Mouse (Mus musculus) CD8-positive naive resting alpha-beta T cell, adult 2 months (primary cell): ENCODE measurements around the gene Hif3a.

ENCODE experiments used
- DNase-seq, 2 experiments: peaks; one replicate each; pipeline ENCODE4 v3.0.0; 2022; ENCODE audit warnings: low read depth in 2 of 2, low spot score in 2 of 2

Gene Hif3a

DNA sequence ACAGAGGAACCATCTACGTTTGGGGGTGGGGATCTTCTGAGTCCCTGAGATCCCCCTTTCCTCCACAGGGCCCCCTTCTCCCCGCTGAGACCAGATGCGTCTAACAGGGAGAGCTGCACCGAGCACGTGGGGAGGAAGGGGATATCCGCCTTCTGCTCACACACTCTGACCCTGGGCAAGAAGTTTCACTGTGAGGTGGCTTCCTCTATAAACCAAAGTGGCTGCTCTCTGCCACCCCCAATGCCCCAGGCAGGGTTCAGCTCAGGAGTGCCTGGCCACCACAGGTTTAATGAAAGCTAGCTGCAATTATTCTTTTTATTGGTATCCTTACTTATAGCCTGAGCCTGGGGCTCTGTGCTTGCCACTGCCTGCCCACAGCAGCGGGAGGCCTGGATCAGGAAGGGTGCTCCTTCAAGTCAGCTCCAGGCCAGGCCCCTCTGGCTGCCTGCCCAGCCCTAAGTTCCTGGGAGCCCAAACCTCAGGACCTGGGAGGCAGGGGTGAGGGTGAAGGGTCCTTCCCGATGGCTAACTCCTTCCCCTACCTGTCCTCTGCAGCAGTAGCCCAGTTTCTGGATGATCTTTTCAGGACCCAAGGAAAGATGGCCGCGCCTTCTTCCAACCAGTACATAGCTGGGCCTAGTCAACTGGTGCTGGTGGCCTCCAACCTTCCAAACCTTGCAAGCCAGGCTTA is 37.3 kb downstream of the Hif3a start:
- peak in 1 of 2 experiments; percentile 24 for DNase-seq

DNA sequence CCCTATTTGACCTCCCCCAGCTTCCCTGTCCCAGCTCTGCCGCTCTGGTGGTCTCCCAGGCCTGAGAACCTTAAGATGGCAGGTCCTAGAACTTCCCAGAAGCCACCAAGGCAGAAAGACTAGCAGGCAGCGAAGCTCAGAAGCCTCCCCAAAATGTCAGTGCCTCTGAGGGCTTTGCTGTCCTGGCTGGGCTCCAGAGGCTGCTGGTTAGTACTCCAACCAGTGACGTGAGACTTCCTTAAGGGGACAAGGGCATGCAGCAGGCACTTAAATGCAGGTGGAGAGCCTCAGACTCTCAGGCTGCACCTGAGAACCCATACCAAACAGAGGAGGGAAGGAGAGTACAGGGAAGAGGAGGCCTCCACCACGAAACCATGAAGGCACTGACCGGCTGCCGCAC is 38.1 kb downstream of the Hif3a start:
- DNase-seq: no peak

- no peak for DNase-seq
These were observed 38.5 kb downstream of the Hif3a start for GRCm38 (mm10) chr7:17023701-17024100.

DNA sequence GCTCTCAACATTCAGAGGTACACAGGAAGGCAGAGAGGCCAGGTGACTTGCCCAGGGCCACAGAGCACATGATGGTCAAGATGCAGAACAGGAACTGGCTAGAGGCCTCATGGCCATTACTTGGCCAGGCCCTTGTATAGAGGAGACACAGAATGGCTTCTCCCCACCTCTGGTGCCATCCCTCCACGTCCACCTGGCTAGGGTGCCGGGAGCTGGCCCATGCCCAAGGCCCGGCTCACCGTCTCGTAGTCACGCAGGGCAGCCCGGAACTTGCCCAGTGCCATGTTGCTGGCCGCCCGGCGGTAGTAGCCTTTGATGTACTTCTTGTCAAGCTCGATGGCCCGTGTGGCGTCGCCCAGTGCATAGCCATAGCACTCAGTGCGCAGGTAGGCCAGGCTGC is 40.1 kb downstream of the Hif3a start:
- no peak for DNase-seq

- no peak for DNase-seq
These were observed 42.6 kb downstream of the Hif3a start for GRCm38 (mm10) chr7:17019426-17020166.

DNA sequence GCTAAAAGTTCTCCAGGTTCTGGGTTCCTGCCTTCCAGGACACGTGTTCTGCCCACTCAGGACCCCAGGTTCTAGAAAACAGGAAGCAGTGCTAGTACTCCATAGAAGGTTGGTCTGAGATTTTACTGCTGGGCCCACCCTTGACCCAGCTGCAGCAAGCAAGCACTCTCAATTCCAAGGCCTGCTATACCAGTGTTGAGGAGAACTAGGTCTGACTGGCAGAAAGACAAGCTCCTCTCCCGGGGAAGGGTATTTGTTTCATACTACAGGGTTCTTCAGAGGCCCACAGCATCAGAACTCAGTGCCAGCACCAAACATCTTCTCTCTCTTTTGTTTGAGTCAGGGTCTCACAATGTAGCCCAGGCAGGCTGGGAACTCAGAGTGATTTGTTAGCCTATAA is 44.3 kb downstream of the Hif3a start:
- no peak for DNase-seq

DNA sequence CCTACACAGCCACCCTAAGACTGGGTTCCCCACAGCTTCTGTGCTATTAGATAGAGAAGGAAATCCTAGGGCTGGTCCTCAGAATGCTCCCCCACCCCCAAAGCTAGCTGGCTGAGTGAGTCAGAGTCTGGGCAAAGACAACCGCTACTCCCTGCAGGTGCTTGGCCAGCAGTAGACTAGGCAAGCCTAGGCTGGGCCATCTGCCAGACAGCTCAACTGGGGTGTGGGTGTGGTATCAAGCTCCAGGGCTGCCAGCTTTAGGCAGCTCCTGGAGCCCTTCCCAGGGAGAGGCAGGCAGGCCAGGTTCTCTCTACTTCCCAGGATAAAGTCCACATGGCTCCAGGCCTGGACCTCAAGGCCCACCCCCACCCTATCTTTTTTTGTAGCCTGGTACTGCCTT is 45.2 kb downstream of the Hif3a start:
- no peak for DNase-seq

DNA sequence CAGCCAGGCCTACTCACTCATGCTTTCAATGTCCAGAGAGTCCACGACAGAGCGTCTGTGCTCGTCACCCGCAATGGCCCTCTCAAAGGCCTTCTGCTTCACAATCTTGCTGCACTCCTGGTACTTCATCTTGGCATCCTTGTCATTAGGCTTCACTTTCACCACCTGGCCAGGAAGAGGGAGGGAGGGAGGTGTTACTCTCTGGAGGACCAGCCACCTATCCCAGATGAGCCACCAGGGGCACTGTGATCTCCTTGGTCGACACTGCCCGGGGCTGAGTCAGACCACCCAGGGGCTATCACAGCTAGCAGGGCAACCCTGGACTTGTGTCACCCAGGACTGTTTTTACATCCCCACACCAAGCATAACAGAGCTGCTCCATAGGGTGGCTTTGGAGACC is 46.8 kb downstream of the Hif3a start:
- no peak for DNase-seq

DNA sequence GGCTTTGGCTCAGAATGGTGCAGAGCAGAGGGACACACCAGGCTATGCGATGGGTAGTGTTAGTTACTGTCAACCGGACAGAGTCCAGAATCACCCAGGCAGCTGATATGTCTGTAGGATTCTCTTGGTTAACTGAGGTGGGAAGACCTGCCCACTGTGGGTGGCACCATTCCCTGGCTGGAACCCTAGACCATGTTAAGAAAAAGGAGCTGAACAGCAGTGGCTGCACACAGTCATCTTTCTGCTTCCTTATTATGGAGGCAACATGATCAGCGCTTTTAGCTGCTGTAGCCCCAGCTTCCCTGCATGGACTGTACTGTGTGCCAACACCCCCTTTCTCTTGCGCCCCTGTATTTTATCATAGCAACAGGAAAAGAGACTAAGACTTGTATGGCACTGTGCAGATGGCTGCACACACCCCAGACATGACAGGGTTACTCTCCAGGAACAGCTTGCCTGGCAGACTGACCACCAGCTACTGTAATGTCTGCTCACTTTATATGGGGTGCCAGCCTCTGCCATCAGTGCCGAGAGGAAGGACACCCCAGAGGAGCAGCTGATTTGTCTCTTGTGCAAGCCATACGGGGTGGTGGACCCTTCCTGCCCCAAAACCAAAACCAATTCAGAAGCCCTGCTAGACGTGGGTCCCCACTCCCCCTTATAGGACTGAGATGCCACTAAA is 50.2 kb downstream of the Hif3a start:
- no peak for DNase-seq

DNA sequence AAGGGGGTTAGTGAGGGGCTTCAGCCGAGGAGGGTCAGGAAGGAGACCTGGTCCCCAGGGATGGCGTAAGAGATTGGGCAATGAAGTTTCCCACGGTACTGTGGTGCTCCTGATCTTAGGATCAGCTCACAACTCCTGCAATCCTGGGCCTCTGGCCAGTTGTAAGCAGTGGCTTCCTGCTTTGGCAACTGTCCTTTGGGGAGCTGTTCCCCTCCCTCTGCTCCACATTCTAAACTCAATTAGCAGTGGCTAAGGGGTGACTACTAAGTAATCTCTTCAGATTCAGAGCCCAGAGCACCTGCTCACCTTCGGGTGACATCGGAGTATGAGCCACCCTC is 52.2 kb downstream of the Hif3a start:
- DNase-seq: no peak

GRCm38 (mm10) chr7:17009326-17010009 is 52.8 kb downstream of the Hif3a start:
- DNase-seq: peak in 1 of 2 experiments; percentile 21

DNA sequence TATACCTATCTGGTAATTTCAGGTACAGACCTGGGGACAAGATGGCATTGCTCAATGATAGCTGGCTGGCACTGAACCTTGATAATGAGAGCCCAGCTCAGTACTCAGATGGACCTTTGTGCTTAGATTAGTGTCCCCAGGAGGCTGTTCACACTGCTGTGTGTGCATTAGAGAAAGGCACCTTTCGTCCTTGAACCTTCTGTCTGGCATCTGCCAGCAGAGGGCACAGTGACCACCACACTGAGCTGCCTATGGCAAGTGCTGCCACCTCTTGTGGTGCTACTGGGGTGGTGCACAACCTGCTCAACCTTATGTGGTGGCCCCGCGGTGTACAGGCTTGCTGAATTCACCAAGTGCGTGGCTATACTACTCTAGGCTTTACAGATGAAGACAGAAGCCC is 54.9 kb downstream of the Hif3a start:
- no peak for DNase-seq

DNA sequence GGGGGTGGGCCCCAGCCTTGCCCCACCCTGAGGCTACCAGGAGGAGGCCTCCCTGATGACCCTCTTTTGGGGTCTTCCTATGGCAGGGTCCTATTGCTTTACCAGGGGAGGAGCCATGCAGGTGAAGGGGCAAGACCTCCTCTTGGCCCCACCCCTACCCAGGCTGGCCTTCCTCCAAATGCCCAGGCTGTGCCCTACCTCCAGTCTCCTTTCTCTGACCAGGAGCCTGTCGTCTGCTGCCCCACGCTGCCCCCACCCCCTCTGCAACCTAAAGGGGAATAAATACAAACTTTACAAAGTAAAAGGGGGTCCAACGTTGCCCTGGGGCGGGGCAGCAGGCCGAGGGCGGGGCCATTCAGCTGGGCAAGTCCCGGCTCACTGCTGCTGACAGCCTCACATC is 57.5 kb downstream of the Hif3a start:
- DNase-seq: no peak

GRCm38 (mm10) chr7:17003230-17003960 is 58.8 kb downstream of the Hif3a start:
- DNase-seq: no peak

DNA sequence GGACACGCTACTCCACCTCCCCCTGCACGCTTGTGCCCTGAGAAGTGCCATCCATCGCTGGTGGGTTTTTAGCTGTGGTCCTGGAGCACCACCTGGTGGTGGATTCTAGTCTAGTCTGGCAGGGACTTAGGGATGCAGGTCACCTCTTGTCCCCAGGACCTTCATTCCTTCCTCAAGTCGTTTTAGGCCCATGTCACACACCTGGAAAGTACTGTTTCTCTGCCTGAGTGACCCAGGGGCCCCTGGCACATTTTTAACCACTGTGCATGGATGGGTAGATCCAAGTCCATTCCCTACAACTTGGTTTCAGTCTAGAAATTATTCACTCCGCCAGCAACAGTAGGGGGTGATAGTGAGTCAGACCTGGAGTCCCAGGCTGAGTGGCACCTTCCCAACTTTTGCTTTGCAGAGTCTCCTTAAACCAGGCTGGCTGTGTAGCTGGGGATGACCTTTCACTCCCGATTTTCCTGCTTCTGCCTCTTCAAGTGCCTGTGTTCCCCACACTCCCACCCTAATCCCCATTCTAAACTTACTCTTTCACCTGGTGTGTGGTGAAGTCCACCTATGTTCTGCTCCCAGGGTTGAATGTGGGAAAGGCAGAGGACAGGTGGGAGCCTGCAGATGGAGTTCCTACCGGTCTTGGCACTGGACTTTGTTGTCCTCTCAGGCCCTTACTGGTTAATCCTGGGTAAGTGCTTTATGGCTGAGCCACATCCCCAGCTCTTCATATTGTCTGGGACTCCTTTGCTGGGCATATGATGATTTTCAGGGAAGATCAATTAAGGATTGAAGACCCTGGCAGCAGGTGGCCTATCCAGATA is 59.6 kb downstream of the Hif3a start:
- peak; percentile 74 to 83 for DNase-seq

DNA sequence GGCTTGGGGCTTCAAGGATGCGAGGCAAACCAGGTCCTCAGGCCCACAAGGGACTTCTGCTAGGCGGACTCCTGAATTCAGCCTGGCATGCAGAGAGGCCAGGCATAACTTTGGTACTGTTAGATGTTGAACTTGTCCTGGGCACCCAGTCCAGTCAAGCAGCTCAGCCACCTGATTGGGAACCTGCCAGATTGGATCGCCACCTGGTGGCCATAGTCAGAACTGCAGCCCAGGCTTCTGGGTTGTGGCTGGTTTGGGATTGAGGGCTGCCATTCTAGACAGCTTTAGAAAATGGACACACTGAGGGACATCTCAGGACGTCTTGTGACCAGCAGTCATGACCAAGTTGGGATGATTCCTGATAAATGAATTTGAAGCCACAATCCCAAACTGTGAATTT is 62.6 kb downstream of the Hif3a start:
- peak; percentile 81 to 84 for DNase-seq

- no peak for DNase-seq
These were observed 63.0 kb downstream of the Hif3a start for GRCm38 (mm10) chr7:16999233-16999632.

GRCm38 (mm10) chr7:16995345-16995744 is 66.9 kb downstream of the Hif3a start:
- no peak for DNase-seq

GRCm38 (mm10) chr7:16994400-16994799 is 67.8 kb downstream of the Hif3a start:
- no peak for DNase-seq
